ENCODE assay signal across 8 mouse cellular contexts in genomic region chr10:128584386-128584785, GRCm38 (mm10). TPM values are rescaled to one million over a fixed set of nuclear protein-coding genes. Genes with fewer than 3 reads are reported as not detected.
DNase-seq lines count a peak whose midpoint lies in the region; ATAC-seq and TF ChIP-seq lines count a peak whose summit lies in the region.

No protein-coding gene starts in this region.

- no peak for TF ChIP-seq POLR2A in lung, adult 2 months (IDR thresholded peaks at IDR 0.05; ENCODE audit: borderline replicate concordance, extremely low read depth, low read depth, low read length)

- peak overlapping the region; percentile 62; the same call in 1 of the 2 replicates for H3K27ac ChIP-seq in layer of hippocampus, adult 2 months

- H3K4me3 ChIP-seq in layer of hippocampus, adult 2 months = no peak overlapping the region
- H3K4me3 ChIP-seq in lung, adult 2 months (replicated peaks; ENCODE audit: extremely low read depth, low read depth, low read length) = no peak overlapping the region

- no peak for ATAC-seq in cerebellum, adult (ENCODE audit: insufficient number of reproducible peaks, low FRiP score, low TSS enrichment)
- no peak for ATAC-seq in granulocyte monocyte progenitor cell, adult 5-6 weeks (replicated peaks; ENCODE audit: poor library complexity, severe bottlenecking)

- DNase-seq in layer of hippocampus, adult 2 months (ENCODE audit: low spot score in 2 of 2) = no peak
- DNase-seq in layer of hippocampus, adult 11-12 months (ENCODE audit: low spot score) = no peak
- DNase-seq in gonadal fat pad, adult 2 months (ENCODE audit: low read depth) = peak; percentile 95
- peak; percentile 69 for DNase-seq in lung, adult 2 months
- DNase-seq in thymus, postnatal 36 days = peak; percentile 22 to 40
- no peak for DNase-seq in spleen, postnatal 4 days (ENCODE audit: low spot score in 2 of 2)

- peaks cover 3% of the 10 kb centered on the region; the same call in 1 of the 2 replicates for H3K4me1 ChIP-seq in lung, adult 2 months (ENCODE audit: control insufficient read depth, insufficient read depth, low read length)

- no peak for TF ChIP-seq CTCF in layer of hippocampus, adult 2 months (conservative IDR thresholded peaks at IDR 0.05)
- no peak for TF ChIP-seq CTCF in lung, adult 2 months (IDR thresholded peaks at IDR 0.05; ENCODE audit: insufficient read depth, low read length)

- 20% methylated on average over 4 of the region's 4 CpGs for WGBS in lung, adult 2 months

RNA-seq across cellular contexts. Expression of gene Erbb3, which starts 5.1 kb away (rescaled TPM):
- total RNA-seq in layer of hippocampus, adult 2 months (2021) = 1 to 10 TPM; 5.7 to 5.9 TPM
- polyA plus RNA-seq in gonadal fat pad, adult 2 months (2012; rRNA removed) = 30.3 and 42.5 TPM in 2 replicates
- polyA plus RNA-seq in lung, adult 2 months (2012; rRNA removed) = 20.0 and 24.9 TPM in 2 replicates
- total RNA-seq in granulocyte monocyte progenitor cell, adult 5-6 weeks (2014; fragmentation: Nextera tagmentation) = 1.6 and 1.7 TPM in 2 replicates
- 1.4 and 1.8 TPM in 2 replicates for total RNA-seq in granulocyte monocyte progenitor cell, adult 5-6 weeks (2017)

RNA-seq across cellular contexts. Expression of gene Pa2g4, which starts 18.6 kb away (rescaled TPM):
- 10 to 100 TPM; 61.4 to 64.4 TPM for total RNA-seq in layer of hippocampus, adult 2 months (2021)
- 22.1 and 27.5 TPM in 2 replicates for polyA plus RNA-seq in gonadal fat pad, adult 2 months (2012; rRNA removed)
- 13.7 and 23.9 TPM in 2 replicates for polyA plus RNA-seq in lung, adult 2 months (2012; rRNA removed)
- total RNA-seq in granulocyte monocyte progenitor cell, adult 5-6 weeks (2014; fragmentation: Nextera tagmentation) = 404 and 410 TPM in 2 replicates
- total RNA-seq in granulocyte monocyte progenitor cell, adult 5-6 weeks (2017) = 414 and 442 TPM in 2 replicates

RNA-seq across cellular contexts. Expression of gene Rpl41, which starts 35.3 kb away (rescaled TPM):
- total RNA-seq in layer of hippocampus, adult 2 months (2021) = 1,000 to 10,000 TPM; 1,438 to 1,486 TPM
- 2,438 and 2,660 TPM in 2 replicates for polyA plus RNA-seq in gonadal fat pad, adult 2 months (2012; rRNA removed)
- polyA plus RNA-seq in lung, adult 2 months (2012; rRNA removed) = 1,224 and 1,373 TPM in 2 replicates
- 6,066 and 6,315 TPM in 2 replicates for total RNA-seq in granulocyte monocyte progenitor cell, adult 5-6 weeks (2014; fragmentation: Nextera tagmentation)
- total RNA-seq in granulocyte monocyte progenitor cell, adult 5-6 weeks (2017) = 3,608 and 4,444 TPM in 2 replicates

RNA-seq across cellular contexts. Expression of gene Zc3h10, which starts 36.8 kb away (rescaled TPM):
- total RNA-seq in layer of hippocampus, adult 2 months (2021) = 10 to 100 TPM; 12.2 to 14.3 TPM
- 11.8 and 13.0 TPM in 2 replicates for polyA plus RNA-seq in gonadal fat pad, adult 2 months (2012; rRNA removed)
- 13.2 and 15.1 TPM in 2 replicates for polyA plus RNA-seq in lung, adult 2 months (2012; rRNA removed)
- 8.8 and 9.7 TPM in 2 replicates for total RNA-seq in granulocyte monocyte progenitor cell, adult 5-6 weeks (2014; fragmentation: Nextera tagmentation)
- 12.5 and 13.6 TPM in 2 replicates for total RNA-seq in granulocyte monocyte progenitor cell, adult 5-6 weeks (2017)

RNA-seq across cellular contexts. Expression of gene Rps26, which starts 42.2 kb away (rescaled TPM):
- 100 to 1,000 TPM; 283 to 303 TPM for total RNA-seq in layer of hippocampus, adult 2 months (2021)
- 1,272 and 1,645 TPM in 2 replicates for polyA plus RNA-seq in gonadal fat pad, adult 2 months (2012; rRNA removed)
- polyA plus RNA-seq in lung, adult 2 months (2012; rRNA removed) = 421 and 530 TPM in 2 replicates
- 2,754 and 2,968 TPM in 2 replicates for total RNA-seq in granulocyte monocyte progenitor cell, adult 5-6 weeks (2014; fragmentation: Nextera tagmentation)
- total RNA-seq in granulocyte monocyte progenitor cell, adult 5-6 weeks (2017) = 1,150 and 1,165 TPM in 2 replicates

Comparison
In these comparisons a context has a peak if more than half of its experiments do, and no peak if none do; other contexts are left out.
1. DNase-seq: peak in gonadal fat pad, adult 2 months (single experiment), lung, adult 2 months (single experiment) and thymus, postnatal 36 days (2 of 2); none in layer of hippocampus, adult 2 months (0 of 2), layer of hippocampus, adult 11-12 months (single experiment) and spleen, postnatal 4 days (0 of 2).
2. RNA of gene Pa2g4, which starts 18.6 kb away (total RNA-seq): 404 to 442 TPM in granulocyte monocyte progenitor cell, adult 5-6 weeks; 61.4 to 64.4 TPM in layer of hippocampus, adult 2 months; every median in the first group is over 4 times any median in the second.